Mouse (Mus musculus) embryonic fibroblast, embryonic 13.5 days (primary cell): ENCODE measurements at regions not wholly inside any gene's neighbourhood (a gene's known extent, or its start where the extent isn't known, plus 50 kb on each side); places are given as distances from the start of the nearest gene placed in this dataset.

ENCODE experiments used
- CTCF ChIP-seq: IDR thresholded peaks from 2 replicates; pipeline ENCODE4 v1.5.1; 2011; ENCODE audit warnings: mild to moderate bottlenecking, control low read depth, low read length, moderate library complexity, borderline replicate concordance; ENCODE audit not compliant: insufficient read depth
- POLR2A ChIP-seq: IDR thresholded peaks from 2 replicates; pipeline ENCODE4 v1.6.1; 2011; ENCODE audit warnings: low read depth, mild to moderate bottlenecking, control low read depth, low read length, moderate library complexity

GRCm38 (mm10) chr10:115012922-115013321, 171.9 kb downstream of the Tph2 start:
- no peak for TF ChIP-seq POLR2A
- TF ChIP-seq CTCF, result no peak
